Mouse (Mus musculus) C2C12 (cell line): Measurements from ENCODE around the gene Gja6.

Experiments used
- CTCF ChIP-seq: IDR thresholded peaks from one replicate; pipeline ENCODE4 v1.5.1; 2011; ENCODE audit not compliant: control insufficient read depth, insufficient read depth, insufficient read length
- MAX ChIP-seq: IDR thresholded peaks from one replicate; pipeline ENCODE4 v1.6.1; 2011; ENCODE audit warnings: mild to moderate bottlenecking, control low read depth
- MYOD1 ChIP-seq: IDR thresholded peaks from one replicate; pipeline ENCODE4 v1.6.1; 2011; ENCODE audit warnings: low read depth; ENCODE audit not compliant: control insufficient read depth, insufficient read length
- MYOG ChIP-seq: IDR thresholded peaks from one replicate; pipeline ENCODE4 v1.6.1; 2011; ENCODE audit not compliant: control insufficient read depth, insufficient read length; ENCODE audit errors: extremely low read depth
- USF1 ChIP-seq: IDR thresholded peaks from one replicate; pipeline ENCODE4 v1.6.1; 2011; ENCODE audit warnings: low read depth, mild to moderate bottlenecking, control low read depth, moderate library complexity

GRCm38 (mm10) chrX:160905913-160906312 is 939 bp downstream of the Gja6 start:
- TF ChIP-seq CTCF (no peak), MAX (no peak), USF1 (no peak), MYOD1 (no peak), MYOG (no peak)
